Mouse (Mus musculus) erythroblast, embryonic 14.5 days (primary cell): ENCODE measurements around the gene Fam222a.

ENCODE experiments used
- GATA1 ChIP-seq: IDR thresholded peaks from 2 replicates; pipeline ENCODE4 v1.6.1; 2012; ENCODE audit warnings: low read length, inconsistent platforms, mixed read lengths
- TAL1 ChIP-seq: IDR thresholded peaks from 3 replicates; pipeline ENCODE4 v1.6.1; 2012; ENCODE audit warnings: low read length, inconsistent platforms, mixed read lengths

- no peak for TF ChIP-seq GATA1
- no peak for TF ChIP-seq TAL1
Observed at GRCm38 (mm10) chr5:114638769-114639644, 71.2 kb downstream of the Fam222a start.
